8 mouse cellular contexts compared by ENCODE assay signal in the genomic region with DNA sequence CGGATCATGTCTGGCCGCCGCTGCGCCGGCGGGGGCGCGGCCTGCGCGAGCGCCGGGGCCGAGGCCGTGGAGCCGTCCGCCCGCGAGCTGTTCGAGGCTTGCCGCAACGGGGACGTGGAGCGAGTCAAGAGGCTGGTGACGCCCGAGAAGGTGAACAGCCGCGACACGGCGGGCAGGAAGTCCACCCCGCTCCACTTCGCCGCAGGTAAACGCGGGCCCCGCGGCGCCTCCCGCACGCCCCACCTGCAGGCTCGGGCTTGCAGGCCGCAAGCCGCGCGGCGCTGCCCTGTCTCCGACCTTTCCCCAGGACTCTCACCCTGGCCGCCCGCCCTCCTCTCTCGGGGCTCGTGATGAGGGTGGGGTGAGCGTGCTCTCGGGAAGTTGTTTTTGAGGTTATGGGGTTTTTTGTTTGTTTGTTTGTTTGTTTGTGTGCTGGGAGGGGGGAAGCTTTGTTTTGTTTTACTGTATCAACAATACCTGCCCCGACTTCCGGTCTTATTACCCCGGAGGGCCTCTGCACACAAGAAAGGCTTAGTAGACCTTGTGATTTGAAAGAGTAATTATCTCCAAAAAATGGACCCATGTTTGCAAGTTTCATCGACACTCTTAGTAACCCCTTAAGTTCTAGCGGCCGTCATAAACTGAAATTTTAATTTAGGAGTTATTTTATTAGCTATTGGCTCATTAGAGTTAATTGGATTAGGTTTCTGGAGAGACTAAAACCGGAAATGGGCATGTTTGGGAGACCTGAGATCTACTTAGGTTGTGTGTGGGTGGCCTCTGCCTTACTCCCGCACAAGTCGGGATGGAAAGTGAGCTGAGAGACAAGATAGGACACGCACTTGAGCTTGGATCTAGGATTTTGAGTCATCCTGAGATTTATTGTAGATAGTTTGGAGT. TPM values are rescaled to one million over a fixed set of nuclear protein-coding genes. Genes with fewer than 3 reads are reported as not detected.
DNase-seq lines count a peak whose midpoint lies in the region; ATAC-seq lines count a peak whose summit lies in the region.

No protein-coding gene starts in this region.

- H3K27me3 ChIP-seq in embryonic facial prominence, embryonic 14.5 days (replicated peaks; ENCODE audit: control insufficient read depth, insufficient read depth, low read length) = no peaks in the 10 kb centered on the region
- H3K27me3 ChIP-seq in limb, embryonic 10.5 days (ENCODE audit: low read depth, poor library complexity, severe bottlenecking) = no peaks in the 10 kb centered on the region
- no peaks in the 10 kb centered on the region for H3K27me3 ChIP-seq in midbrain, embryonic 10.5 days (ENCODE audit: low read depth, poor library complexity, severe bottlenecking)
- H3K27me3 ChIP-seq in splenic B cell, adult 2 months (ENCODE audit: control insufficient read depth, insufficient read depth, low read length, poor library complexity, severe bottlenecking) = no peaks in the 10 kb centered on the region

- peaks cover 16% of the 10 kb centered on the region for H3K4me1 ChIP-seq in embryonic facial prominence, embryonic 14.5 days (ENCODE audit: control insufficient read depth, insufficient read depth, low read length)
- peaks cover 19% of the 10 kb centered on the region for H3K4me1 ChIP-seq in limb, embryonic 10.5 days
- peaks cover 25% of the 10 kb centered on the region for H3K4me1 ChIP-seq in midbrain, embryonic 10.5 days

- H3K4me3 ChIP-seq in embryonic facial prominence, embryonic 14.5 days (ENCODE audit: low read depth, low read length) = peak overlapping the region; percentile 97
- H3K4me3 ChIP-seq in limb, embryonic 10.5 days = peak overlapping the region; percentile 96
- H3K4me3 ChIP-seq in midbrain, embryonic 10.5 days = peak overlapping the region; percentile 98

- H3K9me3 ChIP-seq in embryonic facial prominence, embryonic 14.5 days (ENCODE audit: control insufficient read depth, low read length) = no peaks in the 10 kb centered on the region
- no peaks in the 10 kb centered on the region for H3K9me3 ChIP-seq in limb, embryonic 10.5 days (replicated peaks)
- H3K9me3 ChIP-seq in midbrain, embryonic 10.5 days (replicated peaks) = no peaks in the 10 kb centered on the region

- peak overlapping the region; percentile 67 for H3K4me2 ChIP-seq in embryonic facial prominence, embryonic 14.5 days (ENCODE audit: low read depth, low read length)

- DNase-seq in CD4-positive, CD25-positive, alpha-beta regulatory T cell, adult 2 months (ENCODE audit: low read depth, low spot score) = peak; percentile 77
- DNase-seq in NIH3T3 (ENCODE audit: low read depth) = peak; percentile 67
- peak; percentile 62 for DNase-seq in embryonic facial prominence, embryonic 14.5 days (ENCODE audit: low spot score)
- peak; percentile 58 for DNase-seq in heart, postnatal 14 days
- peak; percentile 76 for DNase-seq in limb, embryonic 10.5 days (ENCODE audit: low spot score)
- peak; percentile 60 for DNase-seq in midbrain, embryonic 10.5 days (ENCODE audit: low spot score)
- peak; percentile 67 for DNase-seq in splenic B cell, adult 2 months (ENCODE audit: low read depth, low spot score)
- DNase-seq in layer of hippocampus, postnatal 36 days = no peak

- 0 out of 2 replicates have a peak, but pooled peaks cover 11% of the 10 kb centered on the region for H3K36me3 ChIP-seq in embryonic facial prominence, embryonic 14.5 days (ENCODE audit: control insufficient read depth, insufficient read depth, low read length)
- H3K36me3 ChIP-seq in limb, embryonic 10.5 days = peaks cover 21% of the 10 kb centered on the region
- peaks cover 22% of the 10 kb centered on the region for H3K36me3 ChIP-seq in midbrain, embryonic 10.5 days
- no peaks in the 10 kb centered on the region for H3K36me3 ChIP-seq in splenic B cell, adult 2 months (ENCODE audit: control insufficient read depth, insufficient read depth, low read length, poor library complexity, severe bottlenecking)

- intact Hi-C loops in heart, postnatal 14 days (cut with DNase I) = loop anchor here (2.0 kb wide), 1 partner anchor 16 kb away; no protein-coding TSS in a partner anchor

- H3K27ac ChIP-seq in embryonic facial prominence, embryonic 14.5 days (replicated peaks; ENCODE audit: low read depth, low read length) = peak overlapping the region; percentile 99
- H3K27ac ChIP-seq in limb, embryonic 10.5 days = peak overlapping the region; percentile 99
- H3K27ac ChIP-seq in midbrain, embryonic 10.5 days (replicated peaks) = peak overlapping the region; percentile 98

- ATAC-seq in embryonic facial prominence, embryonic 14.5 days (ENCODE audit: low read depth) = peak; percentile 34

- H3K9ac ChIP-seq in embryonic facial prominence, embryonic 14.5 days (ENCODE audit: low read depth, low read length) = peak overlapping the region; percentile 99

- WGBS in embryonic facial prominence, embryonic 14.5 days = 2% methylated on average over 20 of the region's 62 CpGs
- WGBS in limb, embryonic 10.5 days = under 1% methylated on average over 61 of the region's 62 CpGs
- under 1% methylated on average over 49 of the region's 62 CpGs for WGBS in midbrain, embryonic 10.5 days

RNA-seq across cellular contexts. Expression of gene Tnks2, which starts 0.8 kb away (rescaled TPM):
- 76.7 and 79.5 TPM in 2 replicates for polyA plus RNA-seq in embryonic facial prominence, embryonic 14.5 days (2014; fragmentation: Nextera tagmentation; extraction: Ambion mirVana)
- 10 to 100 TPM; 89.3 to 92.3 TPM for total RNA-seq in heart, postnatal 14 days (2021)
- polyA plus RNA-seq in limb, embryonic 10.5 days (2016; fragmentation: Nextera tagmentation; extraction: Ambion mirVana) = 62.2 and 71.8 TPM in 2 replicates
- 47.3 and 54.2 TPM in 2 replicates for polyA plus RNA-seq in midbrain, embryonic 10.5 days (2016; fragmentation: Nextera tagmentation; extraction: Ambion mirVana)
- 100 to 1,000 TPM; 127 to 133 TPM for total RNA-seq in layer of hippocampus, postnatal 36 days (2021)

Comparison
In these comparisons a context has a peak if more than half of its experiments do, and no peak if none do; other contexts are left out.
1. DNase-seq: peak in CD4-positive, CD25-positive, alpha-beta regulatory T cell, adult 2 months (single experiment), NIH3T3 (single experiment), embryonic facial prominence, embryonic 14.5 days (single experiment), heart, postnatal 14 days (2 of 2), limb, embryonic 10.5 days (single experiment), midbrain, embryonic 10.5 days (single experiment) and splenic B cell, adult 2 months (single experiment); none in layer of hippocampus, postnatal 36 days (0 of 2).
2. Peak in every context shown above with its lines, with median percentiles within 50 percentile points of each other: H3K27ac ChIP-seq and H3K4me3 ChIP-seq.